Mouse (Mus musculus) E14TG2a.4 (cell line): ENCODE data around the gene Vpreb2.

Source experiments
- CTCF ChIP-seq: conservative IDR thresholded peaks from 2 replicates; pipeline ENCODE4 v1.5.1; 2014; ENCODE audit warnings: low read length
- NANOG ChIP-seq: IDR thresholded peaks from 2 replicates; pipeline ENCODE4 v1.6.1; 2014; ENCODE audit warnings: borderline replicate concordance, low read length, mixed read lengths
- POU5F1 ChIP-seq: IDR thresholded peaks from 2 replicates; pipeline ENCODE4 v1.6.1; 2014; ENCODE audit warnings: low read length, borderline replicate concordance

DNA sequence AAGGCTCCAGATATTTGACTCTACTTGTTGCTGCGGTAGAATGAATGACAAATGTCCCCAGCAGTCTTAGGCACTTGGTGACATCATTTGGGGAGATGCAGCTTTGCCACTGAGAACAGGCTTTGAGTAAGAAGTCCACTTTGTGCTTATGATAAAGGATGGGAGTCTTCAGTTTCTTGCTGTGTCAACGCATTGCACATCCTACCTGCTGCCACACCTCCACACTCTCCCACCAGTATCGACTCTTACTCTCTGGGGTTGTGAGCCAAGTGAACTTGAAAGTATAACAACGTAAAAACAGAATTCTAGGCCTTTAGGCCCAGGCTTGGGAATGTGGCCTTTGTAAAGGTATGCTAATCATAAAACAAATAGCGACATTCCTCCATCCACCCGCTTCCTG, 30.9 kb downstream of the Vpreb2 start:
- TF ChIP-seq CTCF: no peak
- TF ChIP-seq POU5F1: no peak
- TF ChIP-seq NANOG: no peak
